Mouse (Mus musculus) thymus, postnatal 10 days (tissue): Measurements from ENCODE around the gene Rsph3a.
A peak's percentile ranks its signal among the peaks of the same experiment; 100 is the strongest.

Source experiments
- DNase-seq, 2 experiments: peaks; one replicate each; pipeline ENCODE4 v3.0.0; 2021; ENCODE audit warnings: low spot score in 2 of 2

The Rsph3a gene

GRCm38 (mm10) chr17:7945117-7946052 lies at the start of gene Rsph3a:
Rsph3a (plus strand) TSS chr17:7945614.
- peak; percentile 52 to 64 for DNase-seq

GRCm38 (mm10) chr17:7896047-7896635 lies 49.3 kb upstream of the Rsph3a start:
- DNase-seq, result no peak

GRCm38 (mm10) chr17:7897120-7897519 lies 48.3 kb upstream of the Rsph3a start:
- DNase-seq, result peak in 1 of 2 experiments; percentile 2

- no peak for DNase-seq
Observed at GRCm38 (mm10) chr17:7897756-7898155, 47.7 kb upstream of the Rsph3a start.

- DNase-seq, result no peak
Observed at GRCm38 (mm10) chr17:7899233-7899632, 46.2 kb upstream of the Rsph3a start.

- DNase-seq, result no peak
Observed at GRCm38 (mm10) chr17:7899961-7900360, 45.5 kb upstream of the Rsph3a start.

- no peak for DNase-seq
Observed at GRCm38 (mm10) chr17:7901536-7901935, 43.9 kb upstream of the Rsph3a start.

GRCm38 (mm10) chr17:7902362-7902761 lies 43.1 kb upstream of the Rsph3a start:
- peak; percentile 83 to 88 for DNase-seq

GRCm38 (mm10) chr17:7904992-7905391 lies 40.4 kb upstream of the Rsph3a start:
- no peak for DNase-seq

- no peak for DNase-seq
Observed at GRCm38 (mm10) chr17:7905936-7906685, 39.3 kb upstream of the Rsph3a start.

- DNase-seq, result no peak
Observed at GRCm38 (mm10) chr17:7914596-7915227, 30.7 kb upstream of the Rsph3a start.

GRCm38 (mm10) chr17:7915791-7916190 lies 29.6 kb upstream of the Rsph3a start:
- DNase-seq, result peak in 1 of 2 experiments; percentile 2

- DNase-seq, result no peak
Observed at GRCm38 (mm10) chr17:7916782-7917574, 28.4 kb upstream of the Rsph3a start.

GRCm38 (mm10) chr17:7918355-7918754 lies 27.1 kb upstream of the Rsph3a start:
- DNase-seq, result no peak

GRCm38 (mm10) chr17:7919209-7919608 lies 26.2 kb upstream of the Rsph3a start:
- no peak for DNase-seq

GRCm38 (mm10) chr17:7922564-7922963 lies 22.9 kb upstream of the Rsph3a start:
- DNase-seq, result no peak

- DNase-seq, result no peak
Observed at GRCm38 (mm10) chr17:7924185-7924725, 21.2 kb upstream of the Rsph3a start.

GRCm38 (mm10) chr17:7925413-7926160 lies 19.8 kb upstream of the Rsph3a start, which contains the start of gene Tagap:
Tagap (plus strand) TSS chr17:7926000.
- DNase-seq, result no peak

GRCm38 (mm10) chr17:7927582-7928535 lies 17.6 kb upstream of the Rsph3a start:
- DNase-seq, result peak; percentile 74 to 94
